Mouse (Mus musculus) liver, adult 2 months (tissue): ENCODE data around the gene Tmem8b.

ENCODE experiments used
- CTCF ChIP-seq: fragments of 200-500 bp; IDR thresholded peaks from 2 replicates; pipeline ENCODE4 v1.5.1; 2011; ENCODE audit warnings: low read depth, low read length, control low read depth
- POLR2A ChIP-seq: fragments of 200-500 bp; IDR thresholded peaks from 2 replicates; pipeline ENCODE4 v1.6.1; 2011; ENCODE audit warnings: low read length, control low read depth; ENCODE audit not compliant: insufficient read depth; ENCODE audit errors: extremely low read depth

DNA sequence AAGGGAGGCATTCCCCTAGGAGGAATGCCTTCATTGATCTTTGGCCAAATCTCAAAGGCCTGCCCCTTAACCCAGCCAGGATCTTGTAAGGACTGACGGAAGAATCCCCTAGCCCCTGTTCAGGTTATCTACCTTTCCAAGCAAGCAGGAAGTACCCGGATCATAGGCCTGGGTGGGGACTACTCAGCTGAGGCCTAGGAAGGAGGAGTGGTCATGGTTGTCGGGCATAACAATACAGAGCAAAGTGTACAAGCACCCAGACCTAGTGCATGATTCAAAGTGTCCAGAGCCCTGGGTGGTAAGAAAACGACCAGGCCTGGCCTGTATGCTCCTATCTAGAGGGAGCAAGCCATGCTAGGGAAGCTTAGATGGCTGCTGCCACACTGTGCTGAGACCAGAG is 6.8 kb downstream of the Tmem8b start:
- TF ChIP-seq POLR2A (no peak), CTCF (no peak)
